Mouse (Mus musculus): Measurements from ENCODE around the gene Trio.

The Trio gene

GRCm38 (mm10) chr15:27876327-27876726 is 149.3 kb downstream of the Trio start:
- no peak for DNase-seq (ENCODE audit: low spot score)

GRCm38 (mm10) chr15:27875753-27876152 is 149.9 kb downstream of the Trio start:
- no peak for DNase-seq (ENCODE audit: low spot score)

- no peak for DNase-seq (ENCODE audit: low spot score)
Observed at GRCm38 (mm10) chr15:27873747-27874320, 151.8 kb downstream of the Trio start.

GRCm38 (mm10) chr15:27872286-27872685 is 153.4 kb downstream of the Trio start:
- DNase-seq (ENCODE audit: low spot score) = no peak

- DNase-seq (ENCODE audit: low spot score) = no peak
Observed at GRCm38 (mm10) chr15:27871708-27872107, 153.9 kb downstream of the Trio start.

- DNase-seq (ENCODE audit: low spot score) = no peak
Observed at GRCm38 (mm10) chr15:27871260-27871659, 154.4 kb downstream of the Trio start.

- DNase-seq (ENCODE audit: low spot score) = no peak
Observed at GRCm38 (mm10) chr15:27869001-27869400, 156.6 kb downstream of the Trio start.

GRCm38 (mm10) chr15:27867831-27868230 is 157.8 kb downstream of the Trio start:
- DNase-seq (ENCODE audit: low spot score) = no peak

- DNase-seq (ENCODE audit: low spot score) = no peak
Observed at GRCm38 (mm10) chr15:27866471-27866870, 159.2 kb downstream of the Trio start.

GRCm38 (mm10) chr15:27866053-27866452 is 159.6 kb downstream of the Trio start:
- no peak for DNase-seq (ENCODE audit: low spot score)

- no peak for DNase-seq (ENCODE audit: low spot score)
Observed at GRCm38 (mm10) chr15:27864397-27864796, 161.3 kb downstream of the Trio start.

GRCm38 (mm10) chr15:27862949-27863348 is 162.7 kb downstream of the Trio start:
- no peak for DNase-seq (ENCODE audit: low spot score)

- DNase-seq (ENCODE audit: low spot score) = no peak
Observed at GRCm38 (mm10) chr15:27860439-27860838, 165.2 kb downstream of the Trio start.

GRCm38 (mm10) chr15:27859590-27859989 is 166.1 kb downstream of the Trio start:
- no peak for DNase-seq (ENCODE audit: low spot score)

GRCm38 (mm10) chr15:27859115-27859514 is 166.5 kb downstream of the Trio start:
- no peak for DNase-seq (ENCODE audit: low spot score)

- DNase-seq (ENCODE audit: low spot score) = no peak
Observed at GRCm38 (mm10) chr15:27858179-27858819, 167.3 kb downstream of the Trio start.

GRCm38 (mm10) chr15:27857242-27857641 is 168.4 kb downstream of the Trio start:
- no peak for DNase-seq (ENCODE audit: low spot score)

- DNase-seq (ENCODE audit: low spot score) = no peak
Observed at GRCm38 (mm10) chr15:27856050-27856787, 169.4 kb downstream of the Trio start.

- no peak for DNase-seq (ENCODE audit: low spot score)
Observed at GRCm38 (mm10) chr15:27851312-27851711, 174.3 kb downstream of the Trio start.

GRCm38 (mm10) chr15:27850904-27851303 is 174.7 kb downstream of the Trio start:
- DNase-seq (ENCODE audit: low spot score) = no peak

GRCm38 (mm10) chr15:27849910-27850309 is 175.7 kb downstream of the Trio start:
- no peak for DNase-seq (ENCODE audit: low spot score)

- no peak for DNase-seq (ENCODE audit: low spot score)
Observed at GRCm38 (mm10) chr15:27841696-27842095, 184.0 kb downstream of the Trio start.

- no peak for DNase-seq (ENCODE audit: low spot score)
Observed at GRCm38 (mm10) chr15:27840579-27840978, 185.1 kb downstream of the Trio start.
